Mouse (Mus musculus): ENCODE data around the gene Bicc1. TPM values are rescaled to one million over a fixed set of nuclear protein-coding genes. Genes with fewer than 3 reads are reported as not detected.
"Not testable (repeated sequence)": the region's sequence is repeated elsewhere in the genome, so short reads cannot be mapped to it uniquely, and the experiment has no call there.

The Bicc1 gene
- polyA plus RNA-seq, 1 experiment from 2014 or later, result 4.5 TPM

- Histone ChIP-seq H3K4me3 (no peak overlapping the region), H3K4me1 (peaks cover 16% of the 10 kb centered on the region), H3K27me3 (ENCODE audit: low read depth, poor library complexity, severe bottlenecking) (no peaks in the 10 kb centered on the region), H3K36me3 (no peaks in the 10 kb centered on the region), H3K27ac (no peak overlapping the region), H3K9me3 (replicated peaks) (no peaks in the 10 kb centered on the region)
- WGBS, result 80% methylated on average over 5 of the region's 5 CpGs
- DNase-seq (ENCODE audit: low spot score), result no peak
Observed at GRCm38 (mm10) chr10:70952770-70953147, 206.7 kb downstream of the Bicc1 start.

GRCm38 (mm10) chr10:70952056-70952769 lies 207.3 kb downstream of the Bicc1 start:
- H3K4me3 ChIP-seq, result no peak overlapping the region
- 82% methylated on average over 11 of the region's 11 CpGs for WGBS
- no peaks in the 10 kb centered on the region for H3K9me3 ChIP-seq (replicated peaks)
- no peak for DNase-seq (ENCODE audit: low spot score)
- H3K36me3 ChIP-seq, result no peaks in the 10 kb centered on the region
- H3K4me1 ChIP-seq, result peaks cover 16% of the 10 kb centered on the region
- H3K27me3 ChIP-seq (ENCODE audit: low read depth, poor library complexity, severe bottlenecking), result no peaks in the 10 kb centered on the region
- H3K27ac ChIP-seq, result peak overlapping the region; percentile 50; the same call in 1 of the 2 replicates

GRCm38 (mm10) chr10:70950105-70950424 lies 209.4 kb downstream of the Bicc1 start:
- H3K4me3 ChIP-seq, result no peak overlapping the region
- H3K9me3 ChIP-seq (replicated peaks), result no peaks in the 10 kb centered on the region
- 59% methylated on average over 3 of the region's 3 CpGs for WGBS
- 0 out of 2 replicates have a peak, but pooled peaks cover 4% of the 10 kb centered on the region for H3K36me3 ChIP-seq
- DNase-seq (ENCODE audit: low spot score), result no peak
- H3K27me3 ChIP-seq (ENCODE audit: low read depth, poor library complexity, severe bottlenecking), result no peaks in the 10 kb centered on the region
- no peak overlapping the region for H3K27ac ChIP-seq
- peaks cover 16% of the 10 kb centered on the region for H3K4me1 ChIP-seq

GRCm38 (mm10) chr10:70949254-70950104 lies 210.0 kb downstream of the Bicc1 start:
- H3K9me3 ChIP-seq (replicated peaks), result no peaks in the 10 kb centered on the region
- 0 out of 2 replicates have a peak, but pooled peaks cover 4% of the 10 kb centered on the region for H3K36me3 ChIP-seq
- no peaks in the 10 kb centered on the region for H3K27me3 ChIP-seq (ENCODE audit: low read depth, poor library complexity, severe bottlenecking)
- WGBS, result 33% methylated on average over 23 of the region's 23 CpGs
- H3K4me1 ChIP-seq, result peaks cover 16% of the 10 kb centered on the region
- H3K27ac ChIP-seq, result no peak overlapping the region
- no peak overlapping the region for H3K4me3 ChIP-seq
- DNase-seq (ENCODE audit: low spot score), result peak; percentile 37

- DNase-seq (ENCODE audit: low spot score), result no peak
- Histone ChIP-seq H3K36me3 (0 out of 2 replicates have a peak, but pooled peaks cover 4% of the 10 kb centered on the region), H3K4me1 (peaks cover 16% of the 10 kb centered on the region), H3K27ac (no peak overlapping the region), H3K9me3 (replicated peaks) (no peaks in the 10 kb centered on the region), H3K27me3 (ENCODE audit: low read depth, poor library complexity, severe bottlenecking) (no peaks in the 10 kb centered on the region), H3K4me3 (no peak overlapping the region)
- WGBS, result 92% methylated on average over 10 of the region's 10 CpGs
Observed at GRCm38 (mm10) chr10:70948276-70948675, 211.2 kb downstream of the Bicc1 start.

- WGBS, result 94% methylated on average over 13 of the region's 13 CpGs
- H3K36me3 ChIP-seq, H3K27ac ChIP-seq: not testable (repeated sequence)
Observed at GRCm38 (mm10) chr10:70946121-70946520, 213.4 kb downstream of the Bicc1 start.

GRCm38 (mm10) chr10:70945076-70945475 lies 214.4 kb downstream of the Bicc1 start:
- 0 out of 2 replicates have a peak, but pooled peaks cover 4% of the 10 kb centered on the region for H3K36me3 ChIP-seq
- 90% methylated on average over 12 of the region's 12 CpGs for WGBS
- no peak overlapping the region for H3K27ac ChIP-seq
- H3K4me3 ChIP-seq, result no peak overlapping the region
- H3K27me3 ChIP-seq (ENCODE audit: low read depth, poor library complexity, severe bottlenecking), result no peaks in the 10 kb centered on the region
- H3K9me3 ChIP-seq (replicated peaks), result no peaks in the 10 kb centered on the region
- peaks cover 9% of the 10 kb centered on the region for H3K4me1 ChIP-seq
- no peak for DNase-seq (ENCODE audit: low spot score)

More at GRCm38 (mm10) chr10:70946121-70946520, 213.4 kb downstream of the Bicc1 start:
- H3K4me3 ChIP-seq; DNase-seq (ENCODE audit: low spot score); H3K4me1 ChIP-seq; H3K27me3 ChIP-seq (ENCODE audit: low read depth, poor library complexity, severe bottlenecking); H3K9me3 ChIP-seq (replicated peaks): not testable (repeated sequence)

GRCm38 (mm10) chr10:70941623-70942022 lies 217.9 kb downstream of the Bicc1 start:
- 91% methylated on average over 6 of the region's 6 CpGs for WGBS

GRCm38 (mm10) chr10:70939751-70940150 lies 219.7 kb downstream of the Bicc1 start:
- 0 out of 2 replicates have a peak, but pooled peaks cover 3% of the 10 kb centered on the region for H3K36me3 ChIP-seq
- no peaks in the 10 kb centered on the region for H3K4me1 ChIP-seq
- 83% methylated on average over 12 of the region's 12 CpGs for WGBS
- no peaks in the 10 kb centered on the region for H3K27me3 ChIP-seq (ENCODE audit: low read depth, poor library complexity, severe bottlenecking)
- H3K4me3 ChIP-seq, result no peak overlapping the region
- H3K27ac ChIP-seq, result no peak overlapping the region
- no peaks in the 10 kb centered on the region for H3K9me3 ChIP-seq (replicated peaks)
- no peak for DNase-seq (ENCODE audit: low spot score)

More at GRCm38 (mm10) chr10:70941623-70942022, 217.9 kb downstream of the Bicc1 start:
- no peak for DNase-seq (ENCODE audit: low spot score)
- H3K27ac ChIP-seq, result no peak overlapping the region
- no peaks in the 10 kb centered on the region for H3K4me1 ChIP-seq
- H3K4me3 ChIP-seq, result no peak overlapping the region
- no peaks in the 10 kb centered on the region for H3K9me3 ChIP-seq (replicated peaks)
- H3K36me3 ChIP-seq, result 0 out of 2 replicates have a peak, but pooled peaks cover 4% of the 10 kb centered on the region
- no peaks in the 10 kb centered on the region for H3K27me3 ChIP-seq (ENCODE audit: low read depth, poor library complexity, severe bottlenecking)

GRCm38 (mm10) chr10:70937450-70937849 lies 222.1 kb downstream of the Bicc1 start:
- H3K36me3 ChIP-seq, result 0 out of 2 replicates have a peak, but pooled peaks cover 3% of the 10 kb centered on the region
- no peak overlapping the region for H3K27ac ChIP-seq
- WGBS, result 92% methylated on average over 6 of the region's 6 CpGs
- no peaks in the 10 kb centered on the region for H3K4me1 ChIP-seq
- DNase-seq (ENCODE audit: low spot score), result no peak
- H3K4me3 ChIP-seq, result no peak overlapping the region
- no peaks in the 10 kb centered on the region for H3K9me3 ChIP-seq (replicated peaks)
- no peaks in the 10 kb centered on the region for H3K27me3 ChIP-seq (ENCODE audit: low read depth, poor library complexity, severe bottlenecking)

GRCm38 (mm10) chr10:70936008-70936407 lies 223.5 kb downstream of the Bicc1 start:
- no peak overlapping the region for H3K4me3 ChIP-seq
- no peaks in the 10 kb centered on the region for H3K27me3 ChIP-seq (ENCODE audit: low read depth, poor library complexity, severe bottlenecking)
- DNase-seq (ENCODE audit: low spot score), result no peak
- no peaks in the 10 kb centered on the region for H3K9me3 ChIP-seq (replicated peaks)
- H3K4me1 ChIP-seq, result no peaks in the 10 kb centered on the region
- 94% methylated on average over 3 of the region's 3 CpGs for WGBS
- 0 out of 2 replicates have a peak, but pooled peaks cover 3% of the 10 kb centered on the region for H3K36me3 ChIP-seq
- H3K27ac ChIP-seq, result no peak overlapping the region

- H3K27ac ChIP-seq, result no peak overlapping the region
- no peak overlapping the region for H3K4me3 ChIP-seq
- DNase-seq (ENCODE audit: low spot score), result no peak
- H3K36me3 ChIP-seq, result 0 out of 2 replicates have a peak, but pooled peaks cover 2% of the 10 kb centered on the region
- 92% methylated on average over 4 of the region's 4 CpGs for WGBS
- no peaks in the 10 kb centered on the region for H3K4me1 ChIP-seq
- no peaks in the 10 kb centered on the region for H3K9me3 ChIP-seq (replicated peaks)
- no peaks in the 10 kb centered on the region for H3K27me3 ChIP-seq (ENCODE audit: low read depth, poor library complexity, severe bottlenecking)
Observed at GRCm38 (mm10) chr10:70926126-70926525, 233.4 kb downstream of the Bicc1 start.

GRCm38 (mm10) chr10:70924348-70924747 lies 235.2 kb downstream of the Bicc1 start:
- WGBS, result 92% methylated on average over 3 of the region's 3 CpGs
- Histone ChIP-seq H3K4me1 (no peaks in the 10 kb centered on the region), H3K4me3 (no peak overlapping the region), H3K27me3 (ENCODE audit: low read depth, poor library complexity, severe bottlenecking) (no peaks in the 10 kb centered on the region), H3K27ac (no peak overlapping the region), H3K9me3 (replicated peaks) (no peaks in the 10 kb centered on the region), H3K36me3 (0 out of 2 replicates have a peak, but pooled peaks cover under 1% of the 10 kb centered on the region)
- no peak for DNase-seq (ENCODE audit: low spot score)

Measured in limb, embryonic 10.5 days (tissue).